Mouse (Mus musculus): ENCODE measurements around the gene Hint1. TPM values are rescaled to one million over a fixed set of nuclear protein-coding genes. Genes with fewer than 3 reads are reported as not detected.
"Not testable (repeated sequence)": the region's sequence is repeated elsewhere in the genome, so short reads cannot be mapped to it uniquely, and the experiment has no call there.

The Hint1 gene
- polyA plus RNA-seq, 1 experiment = 559 TPM

DNA sequence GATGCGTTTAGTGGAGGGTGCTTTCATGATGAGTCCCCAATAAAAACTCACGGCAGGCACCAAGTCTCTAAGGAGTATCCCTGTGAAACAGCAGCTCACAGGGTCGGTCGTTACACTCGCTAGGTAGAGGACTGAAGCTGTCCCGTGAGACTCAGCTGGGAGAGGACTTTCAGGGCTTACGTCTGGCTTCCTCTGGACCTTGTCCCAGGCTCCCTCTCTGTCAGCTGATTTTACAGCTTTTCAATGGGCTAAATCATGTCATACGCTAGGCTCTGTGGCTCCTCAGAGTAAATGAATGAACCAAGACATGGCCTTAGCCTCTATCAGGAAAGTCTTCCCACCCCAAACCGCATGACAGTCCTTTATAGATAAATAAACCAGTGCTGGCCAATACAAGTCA, 28.4 kb downstream of the Hint1 start:
- no peak for DNase-seq (ENCODE audit: low read depth)

DNA sequence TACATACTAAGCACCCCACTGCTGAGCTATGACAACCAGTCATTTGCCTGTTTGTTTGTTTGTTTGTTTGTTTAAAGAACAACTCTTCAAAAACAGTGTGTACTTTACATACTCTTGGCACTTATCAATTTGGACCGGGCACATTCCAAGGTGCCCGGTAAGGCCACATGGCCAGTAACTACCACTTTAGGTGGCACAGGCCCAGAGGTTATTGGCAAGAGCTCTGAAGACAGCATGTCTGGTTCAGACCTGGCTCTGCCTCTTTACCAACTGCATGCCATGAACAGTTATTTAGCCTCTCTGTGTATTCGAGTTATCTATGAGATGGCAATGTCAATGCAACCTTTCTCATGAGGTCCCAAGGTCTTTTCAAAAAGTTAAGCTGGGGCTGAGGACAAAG, 30.5 kb downstream of the Hint1 start:
- not testable (repeated sequence) for DNase-seq (ENCODE audit: low read depth)

DNA sequence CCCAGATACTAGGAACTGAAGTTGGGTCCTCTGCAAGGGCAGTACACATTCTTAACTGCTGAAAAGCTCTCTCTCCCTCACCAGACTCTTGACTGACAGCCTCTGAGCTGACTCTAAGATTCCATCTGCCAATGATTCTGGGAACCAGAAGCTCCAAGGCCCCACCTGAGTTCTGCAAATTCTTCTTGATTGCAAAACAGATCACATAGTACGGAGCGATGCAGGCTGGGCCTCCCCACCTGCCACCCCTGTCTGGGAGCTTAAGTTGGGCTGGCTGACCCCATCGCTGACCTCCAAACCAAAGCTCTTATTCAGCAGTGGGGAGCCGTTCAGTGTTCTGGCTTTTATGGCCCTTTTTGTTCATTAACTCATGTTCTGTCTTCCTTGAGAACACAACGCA, 31.3 kb downstream of the Hint1 start:
- no peak for DNase-seq (ENCODE audit: low read depth)

DNA sequence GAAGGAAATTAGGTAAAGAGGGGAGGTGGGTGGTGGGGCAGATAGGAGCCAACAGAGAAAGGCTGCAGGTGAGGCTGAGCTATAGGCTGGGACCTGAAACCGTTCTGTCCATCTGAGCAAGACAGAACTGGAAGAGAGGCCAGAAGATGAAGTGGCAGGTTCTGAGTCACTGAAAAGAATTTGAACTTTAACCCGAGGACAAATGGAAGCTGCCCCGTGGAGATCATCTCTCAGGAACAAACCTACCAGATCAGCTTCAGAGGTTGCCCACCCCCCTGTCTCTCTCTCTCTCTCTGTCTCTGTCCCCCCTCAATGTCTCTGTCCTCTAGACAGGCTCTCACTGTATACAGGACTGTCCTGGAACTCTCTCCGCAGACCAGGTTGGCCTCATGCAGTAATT, 33.5 kb downstream of the Hint1 start:
- DNase-seq (ENCODE audit: low read depth) = no peak

DNA sequence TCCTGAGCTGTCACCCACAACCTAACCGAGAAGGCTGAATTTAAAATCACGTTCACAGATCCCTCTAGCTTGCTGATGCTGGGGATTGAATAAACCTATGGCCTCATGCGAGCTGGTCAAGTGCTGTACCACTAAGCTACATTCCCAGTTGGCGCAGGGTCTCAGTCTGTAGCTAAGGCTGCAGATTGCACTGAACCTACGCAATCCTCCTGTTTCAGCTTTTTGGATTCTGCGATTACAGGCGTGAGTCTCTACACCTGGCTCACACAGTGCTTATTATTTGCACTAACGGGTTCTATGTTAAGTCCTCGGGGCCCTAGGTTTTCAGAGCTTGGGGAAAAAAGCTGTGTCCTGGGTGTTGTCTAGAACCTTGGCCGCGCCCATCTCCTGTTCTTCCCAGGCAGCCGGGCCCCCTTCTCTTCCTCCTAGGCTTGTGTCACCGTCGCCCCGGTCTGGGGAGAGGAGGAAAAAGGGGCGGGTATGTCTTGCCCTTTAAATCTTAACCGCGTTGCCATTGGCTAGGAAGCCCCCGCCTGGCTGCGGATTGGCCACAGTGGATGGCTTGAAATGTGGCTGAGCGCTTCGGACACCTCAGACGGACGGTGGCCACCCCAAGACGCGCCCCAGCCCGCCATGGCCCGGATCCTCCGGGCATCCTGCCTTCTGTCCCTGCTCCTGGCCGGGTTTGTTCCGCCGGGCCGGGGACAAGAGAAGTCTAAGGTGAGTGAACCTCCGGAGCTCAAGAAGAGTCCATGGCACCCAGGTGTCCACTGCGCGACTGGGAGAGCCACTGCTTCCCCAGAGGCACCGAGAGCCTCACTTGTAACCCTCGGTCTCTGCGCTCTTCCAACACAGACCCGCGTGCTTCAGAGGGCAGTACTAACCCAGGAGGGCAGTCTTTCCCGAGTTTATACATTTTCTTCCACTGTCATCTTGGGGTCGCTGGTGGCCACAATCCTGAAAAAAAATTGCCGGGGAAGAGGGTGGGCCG, 36.4 kb downstream of the Hint1 start, which contains the start of gene Gpx3:
Gpx3 (plus strand) TSS at position 121 of the 991 bp plus-strand sequence.
- no peak for DNase-seq (ENCODE audit: low read depth)

DNA sequence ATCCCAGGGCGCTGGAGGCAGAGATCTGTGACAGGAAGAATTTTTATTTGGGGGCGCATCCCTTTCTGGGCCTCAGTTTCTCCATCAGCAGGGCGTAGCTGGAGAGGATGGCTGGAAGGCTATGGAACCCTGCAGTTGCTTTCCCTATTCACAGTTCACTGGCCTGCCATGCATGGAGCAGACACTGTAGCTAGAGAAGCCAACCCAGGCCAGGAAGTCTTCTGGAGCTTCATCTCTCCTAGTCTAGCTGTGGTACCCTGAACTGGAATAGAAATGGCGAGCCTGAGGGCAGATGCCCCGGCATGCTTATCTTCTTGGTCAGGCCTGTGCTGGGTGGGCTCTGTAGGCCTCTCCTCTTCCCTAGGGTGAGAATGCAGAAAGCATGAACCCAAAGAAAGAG, 37.2 kb downstream of the Hint1 start:
- no peak for DNase-seq (ENCODE audit: low read depth)

DNA sequence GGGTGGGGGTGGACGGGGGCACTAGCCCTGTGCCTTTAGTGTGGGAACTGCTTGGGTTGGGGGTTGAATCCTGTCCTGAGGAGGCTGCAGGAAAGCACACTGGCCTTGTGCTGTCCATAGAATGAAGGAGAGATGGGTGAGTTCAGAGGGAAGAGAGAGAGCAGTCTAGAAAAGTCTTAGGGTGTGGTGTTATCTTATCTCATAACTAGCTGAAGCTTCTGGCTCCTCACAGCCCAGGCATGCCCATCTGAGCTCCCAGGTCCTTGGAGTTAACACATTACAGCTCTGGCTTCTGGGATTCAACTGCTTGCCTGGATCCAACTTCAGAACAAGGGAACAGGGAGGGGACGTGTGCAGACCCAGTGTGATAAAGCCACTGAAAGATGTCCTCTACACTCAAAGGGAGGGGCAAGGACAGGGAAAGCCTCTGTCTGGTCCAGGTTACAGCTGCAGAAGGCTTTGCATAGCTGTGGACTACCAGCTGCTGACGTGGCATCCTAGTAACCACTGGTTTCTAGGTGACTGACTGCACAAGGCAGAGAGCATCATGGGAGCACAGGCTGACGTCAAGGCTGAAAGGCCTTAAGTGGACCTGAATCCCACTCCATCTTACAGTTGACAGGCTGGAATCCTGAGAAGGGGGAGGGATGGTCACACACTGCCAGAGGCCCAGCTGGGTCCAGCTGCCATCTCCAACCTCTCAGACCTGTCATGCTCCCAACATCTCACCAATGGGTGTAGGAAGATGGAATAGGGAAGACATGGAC, 37.9 kb downstream of the Hint1 start:
- DNase-seq (ENCODE audit: low read depth) = no peak

DNA sequence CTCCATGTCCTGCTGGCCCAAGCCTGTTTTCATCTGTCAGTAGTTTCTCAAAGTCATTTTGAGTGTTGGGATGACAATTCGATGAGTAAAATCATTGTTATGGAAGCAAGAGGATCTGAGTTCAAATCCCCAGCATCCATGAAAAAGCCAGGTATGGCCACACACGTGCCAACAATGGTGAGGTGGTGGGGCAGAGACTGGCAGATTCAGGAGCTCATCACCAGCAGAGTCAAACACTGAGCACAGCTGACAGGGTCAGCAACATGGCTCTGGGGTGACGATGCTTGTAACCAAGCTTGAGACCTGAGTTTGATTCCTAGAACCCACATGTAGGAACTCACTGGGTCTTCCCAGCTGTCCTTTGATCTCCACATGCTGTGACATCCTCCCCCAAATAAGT, 38.9 kb downstream of the Hint1 start:
- no peak for DNase-seq (ENCODE audit: low read depth)

DNA sequence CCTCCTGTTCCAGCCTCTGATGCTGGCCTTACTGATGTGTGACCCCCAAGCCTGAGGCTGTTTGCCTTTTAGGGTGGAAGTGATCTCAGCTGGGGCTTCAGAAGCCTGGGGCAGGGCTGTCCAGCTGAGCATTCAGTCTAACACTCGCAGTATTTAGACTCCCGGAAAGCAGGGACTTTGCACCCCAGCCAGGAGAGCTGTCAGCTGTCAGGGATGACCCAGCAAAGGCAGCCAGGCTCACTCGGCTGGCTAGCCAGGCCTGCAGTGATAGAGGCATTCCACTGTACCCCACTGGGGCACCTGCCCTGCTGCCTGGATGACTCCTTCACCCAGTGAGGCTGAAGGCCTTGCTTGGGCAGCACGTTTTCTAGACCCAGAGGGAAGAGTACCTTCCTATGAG, 39.7 kb downstream of the Hint1 start:
- DNase-seq (ENCODE audit: low read depth) = no peak

DNA sequence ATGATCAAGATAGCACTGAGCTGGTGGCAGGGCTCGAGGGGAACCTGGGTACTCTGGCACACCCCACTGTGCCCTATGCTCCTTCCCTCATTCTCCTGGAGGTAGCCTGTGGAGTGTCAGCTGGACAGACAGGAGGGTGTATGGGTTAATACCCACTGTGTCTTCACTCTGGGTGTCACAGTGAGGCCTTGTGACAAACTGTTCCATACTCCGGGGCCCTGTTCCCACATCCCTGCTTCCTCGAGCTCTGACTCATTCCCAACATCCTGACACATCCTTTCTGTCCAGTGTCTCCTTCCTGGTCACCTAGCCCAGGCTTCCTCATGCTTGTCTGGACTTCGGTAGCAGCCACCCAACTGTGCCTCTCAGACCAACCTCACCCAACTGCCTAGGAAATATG, 40.3 kb downstream of the Hint1 start:
- no peak for DNase-seq (ENCODE audit: low read depth)

DNA sequence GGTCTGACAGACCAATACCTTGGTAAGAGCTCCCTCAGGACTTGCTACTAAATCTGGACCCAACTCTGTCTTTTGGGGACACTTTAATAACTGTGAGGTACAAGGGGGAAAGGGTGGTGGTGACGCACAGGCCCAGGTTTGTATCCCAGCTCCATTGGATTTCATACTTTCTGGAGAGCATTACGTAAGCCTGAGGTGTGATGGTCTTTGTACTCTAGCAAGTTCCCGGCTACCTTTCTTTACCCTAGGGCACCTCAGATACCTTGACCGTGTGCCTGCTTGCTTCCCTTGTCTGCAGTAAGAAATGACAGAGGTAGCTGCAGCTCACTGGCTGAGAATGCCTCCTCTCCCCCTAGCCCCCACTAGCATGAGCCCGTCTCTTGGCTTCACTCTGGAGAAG, 41.1 kb downstream of the Hint1 start:
- DNase-seq (ENCODE audit: low read depth) = no peak

DNA sequence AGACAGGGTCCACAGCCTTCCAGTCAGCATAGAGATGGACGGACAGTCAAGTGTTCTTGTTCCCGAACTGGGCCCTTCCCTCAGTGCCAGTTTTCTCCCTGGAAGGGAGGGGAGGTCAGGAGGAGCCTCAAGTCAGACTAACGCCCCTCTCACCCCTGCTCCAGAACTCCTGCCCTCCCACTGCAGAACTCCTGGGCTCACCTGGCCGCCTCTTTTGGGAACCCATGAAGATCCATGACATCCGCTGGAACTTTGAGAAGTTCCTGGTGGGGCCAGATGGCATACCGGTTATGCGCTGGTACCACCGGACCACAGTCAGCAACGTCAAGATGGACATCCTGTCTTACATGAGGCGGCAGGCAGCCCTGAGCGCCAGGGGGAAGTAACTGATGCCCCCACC, 43.1 kb downstream of the Hint1 start:
- no peak for DNase-seq (ENCODE audit: low read depth)

DNA sequence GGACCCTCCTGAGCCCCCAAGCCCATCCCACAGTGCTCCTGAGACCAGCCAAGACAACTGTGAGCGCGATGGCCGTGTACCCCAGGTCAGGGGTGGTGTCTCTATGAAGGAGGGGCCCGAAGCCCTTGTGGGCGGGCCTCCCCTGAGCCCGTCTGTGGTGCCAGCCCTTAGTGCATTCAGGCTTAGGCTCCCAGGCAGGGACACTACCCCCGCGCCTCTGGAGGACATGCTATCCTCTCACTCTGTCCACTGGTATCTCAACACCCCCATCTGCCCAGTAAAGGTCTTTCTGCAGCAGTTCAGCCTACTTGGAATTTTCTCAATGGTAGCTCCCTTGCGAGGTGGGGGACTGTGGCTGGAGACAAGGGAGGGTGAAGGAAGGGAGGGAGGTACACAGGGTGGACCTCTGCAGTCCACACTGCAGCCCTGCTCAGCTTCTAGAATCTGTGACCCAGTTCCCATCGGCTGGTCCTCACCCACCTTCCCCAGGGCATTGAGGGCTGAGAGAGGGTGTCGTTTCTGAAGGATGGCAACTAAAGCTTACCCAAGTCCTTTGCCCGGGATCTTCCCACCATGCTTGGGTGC, 44.0 kb downstream of the Hint1 start:
- DNase-seq (ENCODE audit: low read depth) = no peak

DNA sequence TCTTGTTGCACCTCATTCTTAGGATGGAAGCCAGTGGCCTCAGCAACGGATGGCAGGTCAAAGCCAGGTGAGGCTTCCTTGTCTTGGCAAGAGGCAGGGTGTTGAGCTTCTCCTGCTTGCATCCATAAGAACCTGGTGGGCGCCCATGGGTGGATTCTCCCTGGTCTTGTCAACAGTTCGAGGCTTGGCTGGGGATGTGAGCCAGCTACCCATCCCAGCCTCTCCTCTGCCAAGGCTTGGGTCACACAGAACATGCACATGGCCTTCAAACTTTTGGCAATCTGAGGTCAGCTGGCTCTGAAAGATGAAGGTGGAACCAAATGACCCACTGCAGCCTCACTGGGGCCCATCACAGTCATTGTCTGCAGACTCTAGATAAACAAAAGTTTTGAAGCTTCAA, 45.0 kb downstream of the Hint1 start:
- no peak for DNase-seq (ENCODE audit: low read depth)

DNA sequence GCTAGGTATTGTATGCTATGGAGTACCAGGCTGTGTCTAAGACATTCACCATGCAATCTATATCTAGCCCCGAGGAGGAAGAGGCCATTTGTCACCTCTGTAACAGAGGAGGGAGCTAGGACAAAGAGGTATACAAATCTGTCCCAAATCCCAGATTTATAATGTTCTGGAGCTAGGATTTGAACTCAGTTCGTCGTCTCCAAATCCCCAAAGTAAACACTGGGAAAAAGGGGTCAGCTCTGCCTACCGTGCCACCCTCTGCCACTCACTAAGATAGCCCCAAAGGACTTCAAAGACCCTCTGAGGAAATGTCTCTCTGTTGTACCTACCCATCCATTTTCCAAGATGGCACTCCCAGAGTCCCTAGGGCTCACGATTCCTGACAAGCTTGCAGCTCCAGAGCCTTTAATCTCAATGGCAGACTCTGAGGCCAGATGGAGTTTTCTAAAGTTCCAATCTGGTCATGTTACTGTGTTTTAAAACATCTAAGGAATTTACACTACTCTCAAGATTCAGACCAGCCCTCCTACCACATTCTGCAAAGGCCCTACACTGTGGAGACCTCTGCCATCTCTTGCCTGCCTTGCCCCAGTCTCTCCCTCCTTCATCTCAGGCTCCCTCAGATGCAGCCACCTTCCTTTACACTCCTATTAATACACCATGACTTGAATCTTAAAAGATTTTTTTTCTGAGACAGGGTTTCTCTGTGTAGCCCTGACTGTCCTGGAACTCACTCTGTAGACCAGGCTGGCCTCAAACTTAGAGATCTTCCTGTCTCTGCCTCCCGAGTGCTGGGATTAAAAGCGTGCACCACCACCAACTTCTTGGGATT, 45.7 kb downstream of the Hint1 start:
- no peak for DNase-seq (ENCODE audit: low read depth)

DNA sequence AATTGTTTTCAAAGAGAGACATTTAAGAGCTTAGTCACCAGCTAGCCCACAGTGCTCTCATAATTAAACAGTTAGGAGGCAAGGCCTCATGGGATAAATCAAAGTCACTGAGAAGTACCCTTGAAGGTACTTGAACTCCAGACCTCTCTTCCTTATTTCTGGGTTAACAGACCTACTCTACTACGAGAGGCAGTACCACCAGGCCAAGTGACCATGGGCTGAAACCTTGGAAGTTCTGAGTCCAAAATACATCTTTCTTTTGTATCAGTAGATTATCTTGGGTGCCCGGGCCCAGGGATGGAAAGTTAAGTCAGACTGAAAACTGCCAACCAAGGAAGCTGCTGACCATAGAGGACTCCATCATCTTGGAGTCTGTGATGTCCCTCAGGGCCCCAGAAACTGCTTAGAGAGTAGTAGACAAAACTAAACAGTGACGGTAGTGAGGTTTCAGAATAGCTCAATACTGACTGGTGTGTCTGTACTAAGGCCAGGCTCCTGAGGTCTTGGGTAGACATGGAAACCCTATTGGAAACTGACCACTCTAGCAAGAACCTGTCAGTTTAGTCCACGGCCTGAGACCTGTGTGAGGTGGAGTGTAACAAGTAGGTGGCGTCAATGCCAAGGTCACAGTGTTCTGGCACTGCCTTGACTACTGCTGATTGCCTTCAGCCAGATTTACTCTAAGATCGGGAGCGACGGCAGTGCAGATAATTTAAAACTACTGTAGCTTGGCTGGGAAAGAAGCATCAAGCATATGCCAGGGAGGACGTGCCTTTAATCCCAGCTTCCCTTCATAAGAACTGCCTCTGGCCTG, 46.5 kb downstream of the Hint1 start:
- DNase-seq (ENCODE audit: low read depth) = no peak

DNA sequence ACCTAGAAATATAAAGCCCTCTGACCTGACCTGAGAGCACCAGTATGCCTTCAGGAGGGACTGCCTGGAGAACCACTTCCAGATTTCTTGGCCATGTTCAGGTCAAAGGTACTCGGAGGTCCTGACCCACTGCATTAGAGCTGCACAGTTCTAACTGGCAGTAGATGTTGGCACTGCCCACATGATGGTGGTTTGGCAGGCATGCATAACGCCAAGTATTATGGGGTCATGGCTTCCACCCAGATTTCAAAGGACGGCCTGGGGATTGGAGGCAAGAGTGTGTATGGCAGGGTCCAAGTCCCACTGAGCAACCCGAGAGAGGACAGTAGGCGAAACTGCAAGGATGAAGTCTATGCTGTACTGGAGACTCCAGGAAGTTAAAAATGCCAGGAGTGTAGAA, 47.7 kb downstream of the Hint1 start:
- no peak for DNase-seq (ENCODE audit: low read depth)

DNA sequence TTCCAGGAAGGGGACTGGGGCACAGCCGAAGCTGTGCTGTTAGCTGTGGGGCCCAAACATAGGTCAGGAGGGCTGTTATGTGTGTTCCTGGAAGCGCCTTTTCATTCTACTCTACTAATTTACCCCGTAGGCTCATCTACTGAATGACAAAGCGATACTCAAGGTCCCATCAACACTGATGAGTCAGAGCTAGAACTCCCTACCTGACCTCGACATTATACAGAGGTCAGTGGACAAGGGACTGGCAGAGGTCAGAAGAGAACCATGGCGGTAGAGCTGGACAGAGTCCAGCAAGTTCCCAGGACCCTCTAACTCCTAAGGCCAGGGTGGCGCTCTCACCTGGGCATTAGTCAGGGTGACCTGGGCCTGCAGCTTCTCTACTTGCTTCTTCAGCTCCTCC, 51.3 kb downstream of the Hint1 start:
- DNase-seq (ENCODE audit: low read depth) = no peak

DNA sequence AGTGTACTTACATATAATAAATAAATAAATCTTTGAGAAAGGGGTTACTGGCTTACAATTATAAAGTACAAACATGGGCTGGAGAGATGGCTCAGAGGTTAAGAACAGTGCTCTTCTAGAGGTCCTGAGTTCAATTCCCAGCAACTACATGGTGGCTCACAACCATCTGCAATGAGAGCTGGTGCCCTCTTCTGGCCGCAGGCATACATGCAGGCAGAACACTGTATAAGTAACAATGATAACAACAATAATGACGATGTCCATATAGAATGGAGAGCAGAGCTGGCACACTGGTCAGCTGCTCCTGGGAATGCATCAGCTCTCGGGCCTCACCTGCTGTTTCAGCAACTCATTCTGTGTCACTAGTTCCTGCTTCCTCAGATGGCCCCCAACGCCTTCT, 52.1 kb downstream of the Hint1 start:
- DNase-seq (ENCODE audit: low read depth) = no peak
